Comparison of ENCODE assay signal across 14 mouse cellular contexts in genomic region chr13:97256849-97257379, GRCm38 (mm10). TPM values are rescaled to one million over a fixed set of nuclear protein-coding genes. Genes with fewer than 3 reads are reported as not detected.
DNase-seq lines count a peak whose midpoint lies in the region; ATAC-seq lines count a peak whose summit lies in the region.
"Had no signal": no experiment of that assay in that cellular context is flagged by ENCODE, and none has a peak within 500 bp of the region (broad histone marks: within the 10 kb centered on the region; RNA-seq: fewer than 3 reads in every experiment).

No protein-coding gene starts in this region.

- ATAC-seq in limb, embryonic 11.5 days (ENCODE audit: insufficient number of reproducible peaks, low FRiP score, low TSS enrichment, low read depth), result no peak
- no peak for ATAC-seq in forebrain, embryonic 14.5 days
- ATAC-seq in megakaryocyte-erythroid progenitor cell, adult 5-6 weeks (replicated peaks; ENCODE audit: low FRiP score, low TSS enrichment, poor library complexity, severe bottlenecking), result peak; percentile 40; the same call in 1 of the 2 replicates
- ATAC-seq in neural tube, embryonic 15.5 days (ENCODE audit: low FRiP score), result no peak
- no peak for ATAC-seq in cerebellum, adult (ENCODE audit: insufficient number of reproducible peaks, low FRiP score, low TSS enrichment)

- peaks cover 7% of the 10 kb centered on the region; the same call in 1 of the 2 replicates for H3K4me1 ChIP-seq in limb, embryonic 11.5 days (ENCODE audit: control insufficient read depth, insufficient read depth, low read length)
- peaks cover 46% of the 10 kb centered on the region for H3K4me1 ChIP-seq in limb, embryonic 10.5 days
- peaks cover 56% of the 10 kb centered on the region for H3K4me1 ChIP-seq in forebrain, embryonic 14.5 days (ENCODE audit: control insufficient read depth, insufficient read depth, low read length)
- peaks cover 41% of the 10 kb centered on the region for H3K4me1 ChIP-seq in neural tube, embryonic 15.5 days
- H3K4me1 ChIP-seq: liver, embryonic 15.5 days had no signal

- no peak for DNase-seq in limb, embryonic 11.5 days (ENCODE audit: low spot score)
- no peak for DNase-seq in limb, embryonic 10.5 days (ENCODE audit: low spot score)
- DNase-seq in forebrain, embryonic 14.5 days (ENCODE audit: low spot score), result no peak
- no peak for DNase-seq in cerebellum, postnatal 36 days
- DNase-seq in adipocyte (ENCODE audit: low spot score), result no peak
- DNase-seq: cerebellum, adult 18-20 months; heart, adult 2 months; left cerebral cortex, postnatal 4 days; thymus, postnatal 25 days had no signal

- no peaks in the 10 kb centered on the region for H3K27me3 ChIP-seq in limb, embryonic 11.5 days (ENCODE audit: control insufficient read depth, insufficient read depth, low read length)
- H3K27me3 ChIP-seq in limb, embryonic 10.5 days (ENCODE audit: low read depth, poor library complexity, severe bottlenecking), result peaks cover 16% of the 10 kb centered on the region; the same call in 1 of the 2 replicates
- no peaks in the 10 kb centered on the region for H3K27me3 ChIP-seq in forebrain, embryonic 14.5 days (replicated peaks; ENCODE audit: control insufficient read depth, insufficient read depth, low read length)
- no peaks in the 10 kb centered on the region for H3K27me3 ChIP-seq in neural tube, embryonic 15.5 days (replicated peaks)
- H3K27me3 ChIP-seq: liver, embryonic 15.5 days had no signal

- 57% methylated on average over 12 of the region's 12 CpGs for WGBS in limb, embryonic 11.5 days
- WGBS in limb, embryonic 10.5 days, result 69% methylated on average over 12 of the region's 12 CpGs
- WGBS in forebrain, embryonic 14.5 days, result 21% methylated on average over 12 of the region's 12 CpGs
- 26% methylated on average over 12 of the region's 12 CpGs for WGBS in neural tube, embryonic 15.5 days

- H3K9ac ChIP-seq in limb, embryonic 11.5 days (ENCODE audit: low read length), result peak overlapping the region; percentile 12; the same call in 1 of the 2 replicates
- H3K9ac ChIP-seq in forebrain, embryonic 14.5 days (ENCODE audit: low read length), result no peak overlapping the region; the same call in 1 of the 2 replicates
- H3K9ac ChIP-seq in neural tube, embryonic 15.5 days (replicated peaks), result no peak overlapping the region
- H3K9ac ChIP-seq: liver, embryonic 15.5 days had no signal

- no peak overlapping the region for H3K4me2 ChIP-seq in limb, embryonic 11.5 days (ENCODE audit: low read depth, severe bottlenecking)
- peak overlapping the region; percentile 29 for H3K4me2 ChIP-seq in forebrain, embryonic 14.5 days (ENCODE audit: low read length)
- peak overlapping the region; percentile 23; the same call in 1 of the 2 replicates for H3K4me2 ChIP-seq in neural tube, embryonic 15.5 days
- H3K4me2 ChIP-seq: liver, embryonic 15.5 days had no signal

- no peaks in the 10 kb centered on the region for H3K36me3 ChIP-seq in limb, embryonic 11.5 days (ENCODE audit: control insufficient read depth, insufficient read depth, low read length)
- H3K36me3 ChIP-seq in limb, embryonic 10.5 days, result peaks cover 11% of the 10 kb centered on the region
- H3K36me3 ChIP-seq in forebrain, embryonic 14.5 days (ENCODE audit: control insufficient read depth, insufficient read depth, low read length), result peaks cover 12% of the 10 kb centered on the region
- peaks cover 5% of the 10 kb centered on the region; the same call in 1 of the 2 replicates for H3K36me3 ChIP-seq in neural tube, embryonic 15.5 days
- H3K36me3 ChIP-seq: liver, embryonic 15.5 days had no signal

- H3K27ac ChIP-seq in limb, embryonic 11.5 days (replicated peaks; ENCODE audit: low read depth, low read length), result no peak overlapping the region
- no peak overlapping the region for H3K27ac ChIP-seq in limb, embryonic 10.5 days
- H3K27ac ChIP-seq in forebrain, embryonic 14.5 days (ENCODE audit: low read depth, low read length), result peak overlapping the region; percentile 76
- 0 out of 2 replicates have a peak overlapping the region, but pooled peaks have one; percentile 18 for H3K27ac ChIP-seq in neural tube, embryonic 15.5 days (replicated peaks)
- H3K27ac ChIP-seq: heart, adult 2 months; liver, embryonic 15.5 days had no signal

- no peaks in the 10 kb centered on the region for H3K9me3 ChIP-seq in limb, embryonic 11.5 days (ENCODE audit: control insufficient read depth, low read length)
- H3K9me3 ChIP-seq in limb, embryonic 10.5 days (replicated peaks), result no peaks in the 10 kb centered on the region
- H3K9me3 ChIP-seq in forebrain, embryonic 14.5 days (replicated peaks; ENCODE audit: control insufficient read depth, low read length), result no peaks in the 10 kb centered on the region
- no peaks in the 10 kb centered on the region for H3K9me3 ChIP-seq in neural tube, embryonic 15.5 days (replicated peaks)
- H3K9me3 ChIP-seq: liver, embryonic 15.5 days had no signal

- H3K4me3 ChIP-seq in limb, embryonic 11.5 days (ENCODE audit: low read depth, low read length), result no peak overlapping the region
- no peak overlapping the region for H3K4me3 ChIP-seq in limb, embryonic 10.5 days
- no peak overlapping the region for H3K4me3 ChIP-seq in forebrain, embryonic 14.5 days (ENCODE audit: low read depth, low read length)
- H3K4me3 ChIP-seq in neural tube, embryonic 15.5 days (replicated peaks), result no peak overlapping the region
- H3K4me3 ChIP-seq: heart, adult 2 months; liver, embryonic 15.5 days had no signal

RNA-seq across cellular contexts. Expression of gene Enc1, which starts 16.0 kb away (rescaled TPM):
- 6.7 and 7.3 TPM in 2 replicates for polyA plus RNA-seq in limb, embryonic 11.5 days (2014; fragmentation: Nextera tagmentation; extraction: Ambion mirVana)
- 2.5 and 4.3 TPM in 2 replicates for polyA plus RNA-seq in limb, embryonic 10.5 days (2016; fragmentation: Nextera tagmentation; extraction: Ambion mirVana)
- 89.5 and 96.5 TPM in 2 replicates for polyA plus RNA-seq in forebrain, embryonic 14.5 days (2014; fragmentation: Nextera tagmentation; extraction: Ambion mirVana)
- 2.1 and 3.9 TPM in 2 replicates for total RNA-seq in megakaryocyte-erythroid progenitor cell, adult 5-6 weeks (2014; fragmentation: Nextera tagmentation)
- total RNA-seq in megakaryocyte-erythroid progenitor cell, adult 5-6 weeks (2017), result 3.9 and 4.6 TPM in 2 replicates
- polyA plus RNA-seq in neural tube, embryonic 15.5 days (2015; fragmentation: Nextera tagmentation; extraction: Ambion mirVana), result 65.8 and 79.2 TPM in 2 replicates
- total RNA-seq: MEL had no signal

RNA-seq across cellular contexts. Expression of gene Hexb, which starts 58.8 kb away (rescaled TPM):
- 20.8 and 22.2 TPM in 2 replicates for polyA plus RNA-seq in limb, embryonic 11.5 days (2014; fragmentation: Nextera tagmentation; extraction: Ambion mirVana)
- polyA plus RNA-seq in limb, embryonic 10.5 days (2016; fragmentation: Nextera tagmentation; extraction: Ambion mirVana), result 15.2 and 18.2 TPM in 2 replicates
- 38.0 and 41.9 TPM in 2 replicates for polyA plus RNA-seq in forebrain, embryonic 14.5 days (2014; fragmentation: Nextera tagmentation; extraction: Ambion mirVana)
- 4.1 and 10.7 TPM in 2 replicates for total RNA-seq in megakaryocyte-erythroid progenitor cell, adult 5-6 weeks (2014; fragmentation: Nextera tagmentation)
- 6.2 and 9.4 TPM in 2 replicates for total RNA-seq in megakaryocyte-erythroid progenitor cell, adult 5-6 weeks (2017)
- polyA plus RNA-seq in neural tube, embryonic 15.5 days (2015; fragmentation: Nextera tagmentation; extraction: Ambion mirVana), result 54.5 and 66.1 TPM in 2 replicates

Comparison
In these comparisons a context has a peak if more than half of its experiments do, and no peak if none do; other contexts are left out.
1. H3K27ac ChIP-seq: peak in forebrain, embryonic 14.5 days (single experiment) and neural tube, embryonic 15.5 days (single experiment); none in limb, embryonic 11.5 days (single experiment) and limb, embryonic 10.5 days (single experiment).